Mouse (Mus musculus) WW6 (cell line): Measurements from ENCODE around the gene Foxd2.

Experiments used
- DNase-seq: peaks from one replicate; pipeline ENCODE4 v3.0.0-alpha.2; 2013; ENCODE audit warnings: low read depth, low spot score

Foxd2 gene

DNA sequence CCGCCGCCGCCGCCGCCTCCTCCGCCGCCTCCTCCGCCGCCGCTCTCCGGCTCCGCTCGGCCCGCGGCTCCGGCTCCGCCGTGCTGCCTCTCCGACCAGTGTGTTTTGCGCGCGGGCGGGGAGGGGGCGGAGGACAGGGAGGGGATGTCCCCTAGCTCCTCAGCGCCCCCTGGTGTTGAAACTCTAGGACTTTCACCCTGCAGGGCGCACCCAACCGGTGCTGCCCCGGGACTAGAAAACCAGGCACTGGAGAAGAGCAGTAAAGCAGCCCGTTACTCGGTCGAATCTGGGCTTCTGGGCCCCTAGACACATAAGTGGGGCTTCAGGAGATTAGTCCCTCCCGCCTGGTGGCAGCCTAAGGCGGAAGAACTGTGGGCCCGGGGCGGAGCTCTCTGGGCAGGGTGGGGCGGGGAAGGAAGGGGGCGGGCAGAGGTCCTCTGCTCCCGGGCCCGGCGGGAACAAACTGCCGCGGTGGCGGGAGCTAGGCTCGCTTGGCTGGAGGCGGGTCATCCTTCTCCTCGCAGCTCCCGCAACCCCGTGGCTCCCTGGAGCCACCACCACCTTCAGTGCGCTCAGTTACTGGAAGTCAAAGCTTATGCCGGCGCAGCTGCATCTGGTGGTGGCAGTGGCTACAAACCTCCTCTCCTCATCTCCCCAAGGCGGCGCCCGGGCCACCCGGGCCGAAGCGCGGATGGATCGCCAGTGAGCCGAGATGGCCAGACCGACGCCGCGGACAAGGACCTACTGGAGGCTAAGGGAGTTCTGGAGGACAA is at the start of gene Foxd2:
Foxd2 (minus strand) TSS at position 45 of the 773 bp plus-strand sequence.
- peak; percentile 84 for DNase-seq

DNA sequence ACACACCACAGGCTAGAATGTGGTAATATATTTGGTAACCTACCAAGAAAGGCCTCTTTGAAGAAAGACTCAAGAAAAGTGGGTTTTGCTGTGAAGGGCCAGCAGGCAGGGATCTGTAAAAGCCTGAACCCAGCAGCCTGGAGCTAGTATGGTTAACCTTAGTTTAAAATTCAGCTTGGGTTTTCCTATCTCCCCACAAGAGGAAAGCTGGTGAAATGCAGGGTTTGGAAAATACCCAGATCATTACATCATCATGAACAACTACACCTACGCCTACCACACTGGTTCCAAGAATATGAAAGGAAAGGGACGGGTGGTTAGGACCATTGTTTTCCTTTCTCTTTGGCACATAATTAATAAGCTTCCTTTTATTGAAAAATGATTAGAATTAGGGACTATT is 49.6 kb upstream of the Foxd2 start:
- DNase-seq = no peak

DNA sequence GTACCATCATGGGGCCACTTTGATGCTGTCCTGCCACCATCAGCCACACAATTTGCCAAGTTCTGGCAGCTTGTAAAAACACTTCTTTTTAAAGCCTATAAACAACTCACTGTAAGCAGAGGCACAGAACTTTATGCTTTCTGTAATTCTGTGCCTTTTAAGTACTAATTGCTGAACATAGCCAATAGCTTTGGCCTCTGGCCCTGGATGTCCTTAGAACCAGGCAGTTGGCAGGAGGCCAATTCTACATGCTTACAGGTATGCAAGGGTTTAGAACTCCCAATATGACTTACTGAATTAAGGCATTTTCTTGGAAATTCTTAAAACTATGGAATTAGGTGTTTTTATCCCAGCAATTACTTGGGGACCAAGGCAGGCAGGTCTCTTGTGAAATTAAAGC is 48.7 kb upstream of the Foxd2 start:
- DNase-seq = no peak

DNA sequence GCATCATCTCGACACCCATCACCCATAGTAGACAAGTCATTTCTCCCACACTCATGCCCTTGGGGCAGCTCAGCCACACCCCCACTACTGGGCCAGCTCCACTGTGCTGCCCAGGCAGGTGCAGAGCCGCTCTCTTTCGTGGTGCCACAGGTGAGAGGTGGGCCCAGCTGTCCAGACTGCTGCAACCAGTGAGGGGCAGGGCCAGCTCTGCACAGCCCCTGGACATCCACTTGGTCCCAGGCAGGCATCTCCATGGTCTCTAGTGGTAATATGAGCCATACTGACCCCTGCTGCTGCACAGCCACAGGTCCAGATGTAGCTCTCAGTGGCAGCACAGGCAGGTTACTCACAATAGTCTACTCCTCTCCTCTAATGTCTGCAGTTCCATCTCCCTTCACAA is 44.5 kb upstream of the Foxd2 start:
- DNase-seq = no peak

DNA sequence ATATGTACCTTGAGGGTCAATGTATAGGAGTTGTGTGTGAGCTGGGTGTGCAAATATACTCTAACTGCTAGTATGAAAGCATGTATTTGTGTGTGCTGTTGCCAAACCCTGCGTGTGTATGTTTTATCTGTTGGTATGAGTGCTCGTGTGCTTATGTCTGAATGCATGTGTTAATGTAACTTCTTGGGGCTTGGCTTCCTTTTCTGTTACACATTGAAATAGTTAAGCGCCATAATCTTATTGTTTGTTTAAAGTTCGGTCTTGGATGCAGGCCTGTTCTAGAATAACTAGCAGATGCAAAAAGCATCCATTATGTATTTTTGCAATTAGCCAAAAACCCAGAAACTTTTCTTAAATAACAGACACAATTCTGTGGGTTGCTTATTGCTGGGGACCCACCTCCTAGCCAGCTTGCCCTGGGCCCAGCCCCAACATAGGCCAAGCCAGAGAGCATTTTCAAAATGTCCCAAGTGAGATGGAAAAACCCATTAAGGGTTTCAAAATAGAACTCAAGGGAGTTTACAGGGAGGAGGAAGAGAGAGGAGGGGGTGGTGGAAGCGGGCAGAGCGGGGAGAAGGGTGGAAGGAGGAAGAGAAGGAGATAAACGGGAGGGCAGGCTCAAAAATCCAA is 39.3 kb upstream of the Foxd2 start:
- no peak for DNase-seq

DNA sequence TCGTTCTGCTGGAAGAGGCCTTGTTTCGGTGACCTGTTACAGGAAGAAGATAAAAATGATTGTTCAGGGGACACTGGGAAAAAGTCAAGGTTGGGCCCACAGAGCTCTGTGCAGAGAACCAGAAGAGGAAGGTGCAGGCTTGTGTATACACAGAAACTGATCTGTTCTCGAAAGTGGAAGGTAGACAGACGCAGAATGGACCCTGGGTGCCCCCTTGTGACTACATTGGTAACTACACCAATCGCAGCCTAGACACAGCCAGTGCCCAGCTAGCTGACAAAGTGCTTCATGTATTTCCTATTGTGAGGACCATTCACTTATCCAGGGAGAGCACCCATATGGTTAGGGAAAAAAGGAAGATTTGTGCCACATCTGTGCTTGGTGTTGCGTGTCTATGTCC is 38.7 kb upstream of the Foxd2 start:
- no peak for DNase-seq

DNA sequence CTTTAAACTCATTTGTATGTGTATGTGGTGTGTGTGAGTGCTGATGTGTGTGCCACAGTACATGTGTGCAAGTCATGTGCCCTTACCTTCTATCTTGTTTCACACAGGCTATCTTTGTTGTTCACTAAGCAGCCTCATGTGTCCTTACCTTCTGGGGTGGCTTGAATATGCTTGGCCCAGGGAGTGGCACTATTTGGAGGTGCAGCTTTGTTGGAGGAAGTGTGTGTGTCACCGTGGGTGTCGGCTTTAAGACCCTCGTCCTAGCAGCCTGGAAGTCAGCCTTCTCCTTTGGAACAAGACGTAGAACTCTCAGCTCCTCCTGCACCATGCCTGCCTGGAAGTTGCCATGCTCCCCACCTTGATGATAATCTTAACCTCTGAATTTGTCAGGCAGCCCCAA is 37.7 kb upstream of the Foxd2 start:
- no peak for DNase-seq

DNA sequence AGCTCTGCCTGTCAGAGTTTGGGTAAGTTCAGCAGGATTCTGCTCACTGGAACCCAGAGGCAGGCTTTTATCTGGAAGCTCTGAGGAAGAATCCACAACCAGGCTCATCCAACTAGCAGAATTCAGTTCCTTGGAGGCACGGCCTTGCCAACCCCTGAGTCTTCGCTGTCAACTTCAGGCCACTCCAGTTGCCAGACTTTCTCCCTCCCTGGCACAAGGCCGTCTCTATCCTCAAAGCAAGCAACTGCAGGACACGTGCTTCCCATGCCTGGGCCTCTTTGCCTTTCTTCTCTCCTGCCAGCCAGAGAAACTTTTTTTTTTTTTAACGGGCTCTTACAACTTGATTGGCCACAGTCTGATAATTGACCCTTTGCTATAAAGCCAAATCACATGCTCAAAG is 36.3 kb upstream of the Foxd2 start:
- DNase-seq = no peak

DNA sequence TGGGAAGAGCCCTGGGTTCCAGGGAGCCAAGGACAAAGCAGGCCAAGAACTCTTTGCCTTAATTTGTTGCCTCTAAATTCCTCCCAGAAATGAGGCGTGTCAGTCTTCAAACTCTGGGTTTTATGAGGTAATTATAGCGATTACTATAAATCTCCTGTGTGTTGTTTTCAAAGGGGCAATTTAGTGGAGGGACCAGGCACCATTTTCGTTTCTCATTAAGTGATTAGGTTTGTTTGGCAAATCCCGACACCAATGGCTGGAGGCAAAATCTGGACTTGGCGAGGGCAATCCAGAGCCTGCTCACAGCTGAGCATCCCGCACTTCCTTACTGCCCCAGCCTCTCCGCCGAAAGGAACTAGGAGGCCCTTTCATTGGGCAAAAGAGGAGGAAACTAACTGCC is 33.9 kb upstream of the Foxd2 start:
- DNase-seq = no peak

DNA sequence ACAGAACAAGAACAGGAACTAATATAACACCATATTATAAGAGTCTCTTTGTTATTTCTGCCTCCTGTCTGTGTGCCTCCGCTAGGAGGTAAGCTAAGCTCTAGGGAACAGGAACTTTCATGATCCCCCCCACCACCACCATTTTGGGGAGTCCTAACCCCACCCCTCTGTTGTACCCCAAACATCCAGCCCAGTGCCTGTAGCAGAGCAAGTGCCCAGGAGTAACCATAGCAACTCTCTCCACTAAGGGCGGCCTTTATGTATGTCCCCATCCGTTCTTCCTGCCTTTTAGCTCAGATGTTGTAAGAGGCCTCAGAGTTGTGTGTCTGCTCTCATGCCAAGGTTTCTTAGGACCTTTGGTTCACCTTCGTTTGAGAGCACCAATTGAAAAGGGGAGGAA is 33.4 kb upstream of the Foxd2 start:
- DNase-seq = no peak

DNA sequence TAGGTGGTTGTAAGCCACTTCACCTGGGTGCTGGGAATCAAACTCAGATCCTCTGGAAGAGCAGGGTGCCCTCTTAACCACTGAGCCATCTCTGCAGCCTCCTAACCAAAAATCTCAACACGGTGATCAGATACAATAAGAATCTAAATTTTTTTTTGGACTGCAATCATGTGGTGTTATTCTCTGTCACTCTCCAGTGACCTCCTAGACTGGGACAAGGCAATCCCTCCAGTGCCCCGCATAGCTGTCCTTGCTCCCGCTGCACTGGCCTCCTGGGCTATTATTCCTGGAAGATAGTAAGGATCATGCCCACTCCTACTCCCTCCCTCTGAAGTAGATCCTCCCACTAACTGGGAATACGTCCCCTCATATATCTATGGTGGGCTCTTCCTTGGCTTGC is 32.6 kb upstream of the Foxd2 start:
- no peak for DNase-seq

DNA sequence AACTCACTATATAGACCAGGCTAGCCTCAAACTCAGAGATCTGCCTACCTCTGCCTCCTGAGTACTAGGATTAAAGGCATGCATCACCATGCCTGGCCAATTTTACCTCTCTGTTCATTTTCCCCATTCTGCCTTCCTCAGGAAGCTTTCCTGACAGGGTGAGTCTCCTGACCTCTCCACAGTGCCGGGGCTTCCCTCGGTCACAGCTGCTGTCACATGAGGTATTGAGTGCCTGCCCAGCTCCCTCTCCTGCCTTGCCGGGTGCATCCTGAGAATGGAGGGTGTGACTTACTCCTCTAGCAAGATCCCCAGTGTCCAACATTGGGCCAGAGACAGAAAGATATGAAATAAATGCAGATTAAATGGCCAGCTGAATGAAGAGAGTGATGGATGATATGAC is 29.6 kb upstream of the Foxd2 start:
- no peak for DNase-seq

DNA sequence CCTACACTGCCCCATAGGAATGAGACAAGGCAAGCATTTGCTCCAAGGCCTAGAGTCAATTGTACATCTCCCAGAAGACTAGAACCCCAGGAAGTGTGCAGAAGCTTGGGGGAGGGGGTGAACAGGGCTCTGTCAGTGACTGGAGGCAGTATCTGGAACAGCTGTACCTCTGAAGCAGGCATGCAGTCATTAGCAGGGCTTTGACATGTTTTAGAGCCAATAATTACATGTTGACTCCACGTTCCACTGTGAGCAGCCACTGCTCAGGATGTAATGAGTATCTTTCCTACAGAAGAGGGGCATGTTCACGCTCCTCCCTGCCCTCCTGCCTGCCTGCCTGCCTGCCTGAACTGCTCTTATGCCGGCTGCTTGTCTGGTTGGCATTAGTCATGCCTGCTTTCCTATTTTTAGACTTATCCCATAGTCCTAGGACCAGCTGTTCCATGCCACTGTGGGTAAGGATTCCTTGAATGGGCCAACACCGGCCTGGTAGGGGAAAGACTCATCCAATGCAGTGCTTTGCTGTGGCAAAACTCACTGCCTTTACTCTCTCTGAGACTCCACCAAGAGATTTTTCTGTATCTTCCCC is 28.9 kb upstream of the Foxd2 start:
- DNase-seq = no peak

DNA sequence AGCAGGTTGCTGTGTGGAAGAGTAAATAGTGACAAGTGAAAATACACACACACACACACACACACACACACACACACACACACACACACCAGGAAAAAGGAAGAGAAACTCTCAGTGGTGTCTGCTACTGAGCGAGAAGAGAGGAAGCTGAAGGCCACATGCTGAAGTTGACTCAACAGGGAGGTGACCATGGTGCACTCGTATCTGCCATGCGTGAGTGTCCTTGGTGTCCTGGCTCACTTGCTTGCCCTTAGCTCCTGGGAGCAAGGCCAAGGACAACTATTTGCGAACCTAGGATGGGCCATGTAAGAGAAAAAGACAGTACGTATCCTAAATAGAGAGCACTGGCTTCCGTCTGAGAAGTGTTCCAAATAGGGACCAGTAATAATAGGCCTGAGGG is 25.5 kb upstream of the Foxd2 start:
- no peak for DNase-seq

DNA sequence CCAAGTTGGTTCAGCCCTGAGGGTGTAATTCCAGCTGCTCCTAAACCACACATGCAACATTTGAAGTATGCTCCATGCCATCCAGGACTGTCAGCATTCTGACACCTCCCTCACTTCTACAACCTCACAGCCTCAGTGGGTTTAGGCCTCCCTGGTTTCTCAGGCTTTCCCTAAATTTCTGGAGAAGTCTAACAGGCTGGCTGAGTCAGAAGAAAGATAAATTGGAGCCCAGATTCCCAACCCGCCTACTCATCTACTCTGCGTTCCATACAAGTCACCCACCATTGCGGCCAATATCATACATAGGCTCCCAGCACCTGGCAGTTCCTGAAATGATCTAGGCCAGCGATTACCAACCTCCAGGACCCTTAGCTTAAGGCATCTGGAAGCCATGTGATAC is 24.1 kb upstream of the Foxd2 start:
- DNase-seq = no peak

DNA sequence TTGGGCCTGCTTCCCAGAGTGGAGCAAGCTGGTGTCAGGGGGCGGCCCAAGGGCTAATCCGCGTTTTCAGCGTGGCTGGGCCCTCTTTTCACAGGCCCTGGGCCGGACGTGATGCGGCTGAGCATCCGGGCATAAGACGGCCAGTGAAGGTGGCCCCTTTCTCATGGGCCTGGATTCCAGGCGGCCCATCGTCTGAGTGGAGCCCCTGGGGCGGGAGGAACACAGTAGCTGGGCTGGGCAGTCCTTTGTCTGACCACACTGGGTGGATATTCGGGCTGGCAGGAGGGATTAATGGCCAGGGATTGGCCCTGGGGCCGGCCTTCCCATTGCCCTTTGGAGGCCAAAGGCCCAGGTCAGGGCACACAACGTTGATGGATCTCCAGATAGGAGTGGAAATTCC is 20.5 kb upstream of the Foxd2 start:
- no peak for DNase-seq

DNA sequence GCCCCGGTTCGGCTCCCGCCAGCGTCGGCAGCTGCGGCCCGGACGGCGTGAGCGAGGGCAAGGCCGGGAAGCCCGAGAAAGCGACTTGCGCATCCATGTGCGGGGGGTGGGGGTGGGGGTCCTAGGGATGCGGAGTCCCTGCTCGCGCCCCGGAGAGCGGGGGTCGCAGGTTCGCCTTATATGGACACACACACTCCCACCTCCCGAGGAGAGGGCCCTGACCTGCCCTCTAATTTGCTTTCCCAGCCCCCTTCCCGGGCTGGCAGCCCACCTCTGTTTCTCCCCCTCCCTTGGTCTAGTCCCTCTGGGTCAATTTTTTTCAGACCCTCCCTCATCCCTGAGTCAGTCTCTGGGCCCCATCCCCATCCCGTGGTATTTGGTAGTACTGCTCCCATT is 17.2 kb upstream of the Foxd2 start, which contains the start of gene Foxe3:
Foxe3 (minus strand) TSS at position 97 of the 396 bp plus-strand sequence.
- no peak for DNase-seq

DNA sequence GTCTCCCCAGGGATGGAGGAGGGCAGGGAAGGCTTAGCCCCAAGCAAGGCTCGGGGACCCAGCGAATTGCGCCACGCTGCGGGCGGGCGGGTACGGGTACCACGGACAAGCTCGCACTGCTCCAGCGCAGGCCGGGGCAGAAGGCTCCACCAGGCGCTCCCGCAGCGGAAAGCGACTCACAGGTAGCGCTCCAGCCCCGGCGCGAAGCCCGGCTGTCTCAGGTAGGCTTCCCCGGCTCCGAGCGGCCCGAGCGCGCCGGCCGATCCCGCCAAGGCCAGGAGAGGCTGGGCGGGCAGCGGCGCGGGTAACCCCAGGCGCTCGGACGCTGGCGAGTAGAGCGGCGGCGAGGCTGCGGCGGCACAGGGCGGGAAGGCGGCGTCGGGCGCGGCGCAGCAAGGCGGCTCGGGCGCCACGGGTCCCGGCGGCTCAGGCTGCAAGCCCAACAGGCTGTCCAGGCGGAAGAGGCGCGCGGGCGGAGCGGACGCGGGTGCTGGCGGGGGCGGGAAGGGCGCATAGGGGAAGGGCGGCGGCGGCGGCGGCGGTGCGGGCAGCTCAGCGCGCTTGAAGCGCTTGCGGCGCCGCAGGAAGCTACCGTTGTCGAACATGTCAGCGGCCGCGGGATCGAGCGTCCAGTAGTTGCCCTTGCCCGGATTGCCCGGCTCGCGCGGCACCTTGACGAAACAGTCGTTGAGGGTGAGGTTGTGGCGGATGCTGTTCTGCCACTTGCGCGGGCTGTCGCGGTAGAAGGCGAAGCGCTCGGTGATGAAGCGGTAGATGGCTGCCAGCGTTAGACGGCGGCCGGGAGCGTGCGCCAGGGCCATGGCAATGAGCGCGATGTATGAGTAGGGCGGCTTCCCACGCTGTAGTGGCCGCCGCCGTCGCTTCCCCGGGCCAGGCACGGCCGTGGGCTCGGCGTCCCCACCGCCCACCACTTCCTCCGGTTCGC is 16.6 kb upstream of the Foxd2 start:
- DNase-seq = no peak

DNA sequence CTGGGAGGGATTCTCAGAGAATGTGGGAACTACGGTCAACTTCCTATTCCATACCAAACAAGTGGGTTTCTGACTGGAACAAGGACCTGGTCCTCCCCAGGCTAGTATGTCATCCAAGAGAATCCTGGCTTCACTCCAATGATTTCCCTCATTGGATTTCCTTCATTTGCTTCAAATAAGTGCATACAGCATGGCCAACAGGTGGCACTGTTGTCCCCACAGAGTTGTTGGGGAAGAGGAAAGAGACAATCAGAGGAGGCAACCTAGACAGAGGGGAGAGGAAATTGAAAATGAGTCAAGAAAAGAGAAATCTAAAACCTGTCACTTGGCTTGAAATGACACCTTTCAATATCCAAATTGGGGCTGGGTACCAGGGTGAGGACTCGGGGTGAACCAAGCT is 8.4 kb upstream of the Foxd2 start:
- DNase-seq = no peak

DNA sequence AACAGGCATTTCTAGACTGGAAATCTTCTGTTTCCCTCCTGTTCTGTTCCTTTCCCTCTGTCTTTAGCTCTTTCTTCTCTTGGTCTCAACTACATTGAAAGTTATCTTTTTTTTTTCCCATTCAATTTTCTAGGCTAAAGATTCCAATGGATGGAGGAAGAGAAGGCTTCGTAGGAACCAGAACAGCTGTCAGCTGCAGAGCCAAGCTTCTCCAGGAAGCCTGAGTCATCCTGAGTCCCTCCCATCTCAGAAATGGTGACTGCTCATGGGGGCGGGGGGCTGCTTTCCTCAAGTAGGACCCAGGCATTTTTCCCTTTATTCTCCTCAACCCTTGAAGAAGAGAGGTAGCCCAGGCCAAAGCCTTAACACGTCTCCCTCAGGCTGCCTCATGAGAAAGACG is 7.4 kb upstream of the Foxd2 start:
- DNase-seq = no peak

DNA sequence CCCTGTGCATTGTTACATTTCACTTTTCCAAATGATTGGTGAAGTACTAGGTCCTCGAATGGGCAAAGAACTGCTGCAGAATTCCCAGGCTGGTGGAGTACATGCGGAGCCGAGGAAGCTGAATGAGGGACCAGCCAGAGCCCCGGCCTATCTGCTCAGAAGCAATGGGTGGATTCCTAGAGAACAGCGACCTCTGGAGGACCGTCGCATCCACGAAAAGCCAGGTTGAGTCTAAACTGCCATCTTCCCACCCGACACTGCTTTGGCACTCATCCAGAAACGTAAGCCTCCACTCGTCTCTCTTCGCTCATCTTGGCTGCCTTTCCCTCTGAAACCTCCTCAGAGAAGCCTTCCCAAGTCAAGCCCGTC is 4.9 kb upstream of the Foxd2 start:
- DNase-seq = no peak
